Mouse (Mus musculus) spleen, postnatal 36 days (tissue): ENCODE results near the gene Fto.
A peak's percentile ranks its signal among the peaks of the same experiment; 100 is the strongest.

Source experiments
- DNase-seq, 2 experiments: peaks; one replicate each; pipeline ENCODE4 v3.0.0; 2022; ENCODE audit warnings: low spot score in 2 of 2, mixed read lengths in 1 of 2

The Fto gene

GRCm38 (mm10) chr8:91324271-91324670, 10.9 kb downstream of the Fto start:
- DNase-seq, result no peak

GRCm38 (mm10) chr8:91324916-91325315, 11.6 kb downstream of the Fto start:
- DNase-seq, result no peak

GRCm38 (mm10) chr8:91326018-91326417, 12.7 kb downstream of the Fto start:
- no peak for DNase-seq

- DNase-seq, result no peak
Observed at GRCm38 (mm10) chr8:91326946-91327345, 13.6 kb downstream of the Fto start.

- no peak for DNase-seq
Observed at GRCm38 (mm10) chr8:91327471-91328205, 14.3 kb downstream of the Fto start.

- no peak for DNase-seq
Observed at GRCm38 (mm10) chr8:91329056-91329455, 15.7 kb downstream of the Fto start.

GRCm38 (mm10) chr8:91329461-91329850, 16.1 kb downstream of the Fto start:
- no peak for DNase-seq

GRCm38 (mm10) chr8:91338389-91339154, 25.2 kb downstream of the Fto start:
- no peak for DNase-seq

- DNase-seq, result no peak
Observed at GRCm38 (mm10) chr8:91339651-91340050, 26.3 kb downstream of the Fto start.

- DNase-seq, result no peak
Observed at GRCm38 (mm10) chr8:91340746-91341145, 27.4 kb downstream of the Fto start.

GRCm38 (mm10) chr8:91342196-91342595, 28.9 kb downstream of the Fto start:
- DNase-seq, result no peak

- no peak for DNase-seq
Observed at GRCm38 (mm10) chr8:91342798-91343197, 29.5 kb downstream of the Fto start.

- DNase-seq, result no peak
Observed at GRCm38 (mm10) chr8:91344659-91345058, 31.3 kb downstream of the Fto start.

GRCm38 (mm10) chr8:91347146-91347545, 33.8 kb downstream of the Fto start:
- no peak for DNase-seq

- DNase-seq, result no peak
Observed at GRCm38 (mm10) chr8:91347595-91347994, 34.3 kb downstream of the Fto start.

- DNase-seq, result no peak
Observed at GRCm38 (mm10) chr8:91349816-91350215, 36.5 kb downstream of the Fto start.

- no peak for DNase-seq
Observed at GRCm38 (mm10) chr8:91350628-91351027, 37.3 kb downstream of the Fto start.

GRCm38 (mm10) chr8:91352598-91352997, 39.3 kb downstream of the Fto start:
- no peak for DNase-seq

- peak in 1 of 2 experiments; percentile 12 for DNase-seq
Observed at GRCm38 (mm10) chr8:91353062-91353461, 39.7 kb downstream of the Fto start.

GRCm38 (mm10) chr8:91353907-91354306, 40.6 kb downstream of the Fto start:
- DNase-seq, result no peak

- no peak for DNase-seq
Observed at GRCm38 (mm10) chr8:91355301-91355905, 42.1 kb downstream of the Fto start.

- DNase-seq, result no peak
Observed at GRCm38 (mm10) chr8:91355956-91356699, 42.8 kb downstream of the Fto start.
